Mouse (Mus musculus) megakaryocyte, embryonic 14.5 days (primary cell): ENCODE data around the gene Pilra. TPM values are rescaled to one million over a fixed set of nuclear protein-coding genes. Genes with fewer than 3 reads are reported as not detected.

Experiments
- H3K27me3 ChIP-seq: replicated peaks from 2 replicates; pipeline ENCODE3; 2012; ENCODE audit warnings: inconsistent platforms
- H3K36me3 ChIP-seq: replicated peaks from 2 replicates; pipeline ENCODE3; 2012; ENCODE audit warnings: low read length, inconsistent platforms, mixed read lengths
- H3K4me1 ChIP-seq: 2 replicates; pipeline ENCODE4 v1.6.1; 2012; ENCODE audit warnings: inconsistent platforms
- H3K4me3 ChIP-seq: replicated peaks from 2 replicates; pipeline ENCODE3; 2012; ENCODE audit warnings: moderate library complexity, mild to moderate bottlenecking, inconsistent platforms
- H3K9me3 ChIP-seq: 2 replicates; pipeline ENCODE4 v1.6.1; 2012; ENCODE audit warnings: inconsistent platforms
- FLI1 ChIP-seq: IDR thresholded peaks from 2 replicates; pipeline ENCODE4 v1.6.1; 2012; ENCODE audit warnings: low read length, inconsistent platforms, mixed read lengths
- GATA1 ChIP-seq: IDR thresholded peaks from 3 replicates; pipeline ENCODE4 v1.6.1; 2012; ENCODE audit warnings: mixed read lengths, low read length, inconsistent platforms, borderline replicate concordance
- polyA plus RNA-seq: library from polyadenylated mRNA; stranded (reverse); fragments of >175 nt; gene quantifications from 2 replicates; pipeline ENCODE4 v1.2.3, GENCODE M21; 2012; ENCODE audit warnings: low replicate concordance; ENCODE audit not compliant: insufficient read depth

Pilra gene
- polyA plus RNA-seq, 1 experiment = 1.1 TPM

DNA sequence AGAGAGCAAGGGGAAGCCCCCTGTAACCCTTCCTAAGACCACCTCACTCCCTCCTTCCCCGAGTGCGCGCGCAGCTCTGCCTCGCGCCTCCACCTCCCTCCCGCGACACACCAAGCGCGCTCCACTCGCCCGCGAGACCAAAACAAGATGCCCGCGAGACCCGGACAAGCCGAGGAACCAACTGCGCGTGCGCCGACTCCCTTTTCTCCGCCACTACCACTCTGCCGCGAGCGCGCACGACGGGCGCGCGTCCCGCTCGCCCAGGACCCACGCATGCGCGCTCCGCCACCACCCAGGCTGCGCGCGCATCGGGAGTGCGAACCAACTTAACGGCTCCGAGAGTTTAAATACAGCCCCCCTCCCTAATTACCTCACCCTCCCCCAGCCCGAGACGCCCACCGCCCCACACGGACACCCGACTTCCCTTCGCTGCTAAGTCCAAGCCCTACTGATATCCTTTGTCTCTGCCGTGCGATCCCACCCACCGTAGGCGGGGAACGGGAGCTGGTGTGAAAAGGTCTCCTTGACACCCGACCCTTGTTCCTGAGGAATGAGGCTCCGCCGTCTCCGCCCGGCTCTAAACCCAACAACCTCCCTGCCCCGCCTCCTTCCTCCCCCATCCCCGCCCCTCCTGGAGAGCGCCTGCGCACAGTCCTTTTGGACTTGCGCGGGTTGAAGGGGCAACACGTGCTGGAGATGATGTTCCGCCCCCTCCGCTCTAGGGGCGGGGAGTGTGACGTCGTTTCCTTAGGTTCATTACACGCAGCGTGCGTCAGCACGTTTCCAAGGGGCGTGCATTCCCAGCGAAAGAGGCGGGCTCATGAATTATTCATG lies 49.8 kb downstream of the Pilra start:
- peaks cover 38% of the 10 kb centered on the region for H3K36me3 ChIP-seq
- peak overlapping the region; percentile 95 for H3K4me3 ChIP-seq
- H3K9me3 ChIP-seq = no peaks in the 10 kb centered on the region
- peaks cover 48% of the 10 kb centered on the region for H3K4me1 ChIP-seq
- H3K27me3 ChIP-seq = no peaks in the 10 kb centered on the region
- TF ChIP-seq GATA1 (no peak), FLI1 (no peak)

DNA sequence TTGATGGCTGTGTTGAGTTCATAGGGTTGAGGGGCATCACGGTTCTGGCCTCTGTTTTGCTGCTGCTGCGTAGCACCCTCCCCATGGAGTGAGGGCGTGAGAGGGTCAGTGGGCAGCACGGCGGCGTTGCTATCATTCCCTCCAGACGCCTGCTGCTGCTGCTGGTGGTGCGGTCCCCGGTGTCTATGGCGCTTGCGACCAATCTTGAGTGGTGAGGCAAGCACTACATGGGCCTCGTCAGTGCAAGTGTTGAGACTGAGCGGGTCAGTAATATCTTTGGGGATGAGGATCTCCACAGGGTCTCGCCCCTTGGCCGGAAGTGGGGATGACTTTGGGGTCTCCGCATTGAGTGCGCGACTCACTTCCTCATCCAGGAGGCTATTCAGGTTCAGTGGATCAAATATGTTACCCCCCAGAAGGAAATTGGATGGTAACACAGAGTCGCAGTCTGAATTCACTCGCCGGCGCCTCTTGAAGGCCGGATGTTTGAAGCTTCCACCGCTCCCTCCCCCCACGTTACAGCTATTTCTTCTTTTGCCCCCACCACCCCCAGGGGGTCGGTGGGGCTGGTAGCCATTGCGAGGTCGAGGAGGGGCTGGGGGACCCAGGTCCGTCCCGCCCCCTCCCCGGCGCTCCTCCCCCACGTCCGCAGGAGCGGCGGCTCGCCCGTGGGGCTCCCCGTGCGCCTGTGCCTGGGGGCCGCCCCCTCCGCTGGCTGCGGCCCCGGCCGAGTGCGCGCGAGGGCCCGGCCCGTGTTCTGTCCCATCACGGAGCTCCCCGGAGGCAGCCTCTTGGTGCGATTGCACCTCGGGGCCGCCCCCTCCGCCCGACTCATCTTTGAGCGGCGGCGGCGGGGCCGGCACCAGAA lies 50.7 kb downstream of the Pilra start:
- H3K27me3 ChIP-seq = no peaks in the 10 kb centered on the region
- peak overlapping the region; percentile 95 for H3K4me3 ChIP-seq
- peaks cover 47% of the 10 kb centered on the region for H3K36me3 ChIP-seq
- no peaks in the 10 kb centered on the region for H3K9me3 ChIP-seq
- TF ChIP-seq GATA1 (no peak), FLI1 (no peak)
- H3K4me1 ChIP-seq = peaks cover 54% of the 10 kb centered on the region

DNA sequence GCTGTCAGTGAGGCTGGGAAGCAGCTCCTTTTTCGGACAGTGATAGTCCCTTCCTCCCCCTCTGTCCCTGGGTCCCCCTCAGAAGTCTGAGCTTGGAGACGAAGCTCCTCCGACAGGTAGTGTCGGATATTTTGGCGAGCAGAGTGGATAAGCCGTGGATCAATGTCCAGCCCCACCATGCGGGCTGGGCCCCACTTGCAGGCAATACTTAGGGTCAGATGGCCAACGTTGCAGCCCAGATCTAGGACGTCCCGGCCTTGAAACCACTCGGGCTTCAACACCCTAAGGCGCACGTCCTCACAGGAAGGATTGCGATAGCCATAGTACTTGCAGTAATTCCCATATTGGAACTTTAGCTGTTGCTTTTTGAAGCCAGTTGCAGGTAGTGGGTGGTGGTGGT lies 51.5 kb downstream of the Pilra start:
- H3K9me3 ChIP-seq = no peaks in the 10 kb centered on the region
- H3K36me3 ChIP-seq = peaks cover 52% of the 10 kb centered on the region
- H3K4me1 ChIP-seq = peaks cover 63% of the 10 kb centered on the region
- no peaks in the 10 kb centered on the region for H3K27me3 ChIP-seq
- TF ChIP-seq GATA1 = no peak
- no peak for TF ChIP-seq FLI1
- H3K4me3 ChIP-seq = peak overlapping the region; percentile 95

DNA sequence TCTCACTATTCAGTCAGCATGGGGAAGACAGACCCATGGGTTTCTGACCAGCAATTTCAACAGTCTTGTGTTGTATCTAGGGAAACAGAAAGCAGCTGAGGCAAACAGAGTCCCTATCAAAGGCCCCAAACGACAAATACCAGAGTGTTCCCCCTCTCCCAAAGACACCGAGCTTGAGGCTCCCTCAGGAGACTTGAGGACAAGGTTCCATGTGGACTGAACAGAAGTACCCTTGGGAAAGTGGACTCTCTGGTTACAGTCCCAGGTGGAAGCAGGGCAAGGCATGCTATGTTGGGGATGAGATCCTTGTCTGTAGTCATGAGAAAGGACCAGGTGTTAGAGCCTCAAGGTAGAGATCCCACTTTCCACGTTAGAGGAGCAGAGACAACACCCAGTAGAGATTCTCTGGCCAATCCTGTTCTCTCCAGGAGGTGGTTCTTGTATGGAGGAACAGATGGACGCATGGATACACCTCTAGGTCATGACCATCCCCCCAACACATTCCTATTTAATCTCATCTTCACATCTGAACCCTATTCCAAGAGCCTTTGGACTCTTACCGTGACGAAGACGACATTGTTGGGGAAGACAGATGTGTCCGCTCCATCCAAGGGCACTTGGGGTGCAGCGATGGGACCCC lies 52.1 kb downstream of the Pilra start:
- Histone ChIP-seq H3K27me3 (no peaks in the 10 kb centered on the region), H3K36me3 (peaks cover 52% of the 10 kb centered on the region), H3K4me1 (peaks cover 66% of the 10 kb centered on the region), H3K9me3 (no peaks in the 10 kb centered on the region), H3K4me3 (peak overlapping the region; percentile 95)
- TF ChIP-seq FLI1 (no peak), GATA1 (no peak)

DNA sequence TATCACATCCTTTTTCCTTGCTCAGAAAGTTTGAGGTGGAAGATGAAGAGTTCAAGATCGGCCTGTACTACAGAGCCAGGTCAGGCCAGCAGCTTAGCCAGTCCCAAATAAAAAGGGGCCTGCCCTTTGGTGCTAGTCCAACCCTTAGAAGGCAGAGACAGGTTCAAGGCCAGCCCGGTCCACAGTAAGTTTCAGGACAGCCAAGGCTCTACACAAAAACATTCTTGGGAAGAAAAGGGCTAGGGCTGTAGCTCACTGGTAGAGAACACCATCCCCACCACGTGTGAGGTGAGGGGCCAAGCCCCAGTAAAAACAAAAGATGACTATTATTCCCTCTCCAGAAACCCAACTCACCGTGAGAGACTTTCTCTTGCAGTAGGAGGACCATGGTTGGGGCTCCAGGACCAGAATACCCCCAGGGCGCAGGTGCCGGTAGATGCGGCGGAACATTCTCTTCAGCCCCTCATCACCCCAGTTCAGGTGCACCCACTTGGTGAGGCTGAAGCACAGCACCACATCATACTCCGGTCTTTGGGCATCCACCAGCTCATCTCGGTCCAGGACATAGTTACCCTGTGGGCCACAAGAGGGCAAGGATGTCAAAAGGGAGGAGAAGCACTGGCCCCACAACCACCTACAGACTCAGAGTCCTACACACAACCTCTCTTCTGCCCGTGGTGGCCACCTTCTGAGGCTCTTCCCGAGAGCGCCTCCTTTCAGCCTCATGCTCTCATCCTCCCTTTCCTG lies 53.1 kb downstream of the Pilra start:
- H3K9me3 ChIP-seq = no peaks in the 10 kb centered on the region
- H3K4me3 ChIP-seq = peak overlapping the region; percentile 76
- H3K27me3 ChIP-seq = no peaks in the 10 kb centered on the region
- TF ChIP-seq FLI1 (no peak), GATA1 (no peak)
- H3K4me1 ChIP-seq = peaks cover 67% of the 10 kb centered on the region
- peaks cover 52% of the 10 kb centered on the region for H3K36me3 ChIP-seq

DNA sequence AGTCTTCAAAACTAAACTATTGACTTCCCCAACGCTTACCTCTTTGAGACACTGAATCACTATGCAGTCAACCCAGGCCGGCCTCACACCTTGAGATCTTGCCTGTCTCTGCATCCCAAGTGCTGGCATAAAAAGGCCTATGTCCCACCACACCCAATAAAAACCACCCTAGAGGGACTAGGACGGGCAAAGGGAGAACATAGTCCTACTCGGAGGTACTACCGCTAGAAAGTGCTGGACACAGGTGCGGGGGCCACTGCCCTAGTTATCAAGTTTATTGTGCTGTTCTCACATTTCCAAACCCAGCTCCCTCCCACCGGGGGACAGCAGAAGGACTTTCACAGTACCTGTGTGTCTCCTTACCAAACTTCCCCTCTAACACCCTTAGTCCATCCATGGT lies 54.4 kb downstream of the Pilra start:
- Histone ChIP-seq H3K4me1 (peaks cover 74% of the 10 kb centered on the region), H3K4me3 (no peak overlapping the region), H3K36me3 (peaks cover 52% of the 10 kb centered on the region), H3K27me3 (no peaks in the 10 kb centered on the region), H3K9me3 (no peaks in the 10 kb centered on the region)
- TF ChIP-seq GATA1 (no peak), FLI1 (no peak)

DNA sequence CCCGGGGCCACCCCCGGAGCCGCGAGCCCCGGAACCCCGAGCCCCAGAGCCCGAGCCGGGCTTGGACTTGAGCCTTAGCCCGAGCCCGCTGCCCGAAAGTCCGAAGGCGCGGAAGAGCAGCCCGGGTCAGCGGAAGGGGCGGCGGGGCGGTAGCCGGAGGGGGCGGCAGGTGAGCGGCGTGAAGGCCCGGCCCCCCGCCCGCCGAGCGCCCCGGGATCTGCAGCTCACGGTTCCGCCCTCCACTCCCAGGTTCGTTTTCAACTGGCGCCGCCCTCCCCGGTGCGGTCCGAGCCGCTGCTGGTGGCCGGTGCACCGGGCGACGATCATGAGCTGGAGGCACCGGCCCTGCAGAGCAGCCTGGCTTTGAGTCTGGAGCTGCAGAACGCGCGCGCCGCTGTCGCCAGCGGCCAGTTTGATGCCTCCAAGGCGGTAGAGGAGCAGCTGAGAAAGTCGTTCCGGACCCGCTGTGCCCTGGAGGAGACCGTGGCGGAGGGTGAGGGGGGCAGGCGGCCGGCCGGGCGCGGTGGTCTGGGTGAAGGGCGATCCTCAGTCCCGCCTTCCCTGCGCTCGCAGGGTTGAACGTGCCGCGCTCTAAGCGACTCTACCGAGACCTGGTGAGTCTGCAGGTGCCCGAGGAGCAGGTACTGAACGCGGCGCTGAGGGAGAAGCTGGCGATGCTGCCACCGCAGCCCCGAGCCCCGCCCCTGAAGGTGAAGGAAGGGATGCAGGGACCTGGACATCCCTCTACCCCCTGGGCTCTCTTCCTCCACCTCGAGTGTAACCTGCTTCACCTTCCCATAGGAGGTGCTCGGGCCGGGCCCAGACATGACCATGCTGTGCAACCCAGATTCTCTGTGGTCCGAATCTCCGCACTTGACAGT lies 56.8 kb downstream of the Pilra start:
- H3K4me3 ChIP-seq = peak overlapping the region; percentile 93
- peaks cover 73% of the 10 kb centered on the region for H3K4me1 ChIP-seq
- H3K9me3 ChIP-seq = no peaks in the 10 kb centered on the region
- H3K36me3 ChIP-seq = peaks cover 46% of the 10 kb centered on the region
- TF ChIP-seq FLI1 = no peak
- H3K27me3 ChIP-seq = no peaks in the 10 kb centered on the region

DNA sequence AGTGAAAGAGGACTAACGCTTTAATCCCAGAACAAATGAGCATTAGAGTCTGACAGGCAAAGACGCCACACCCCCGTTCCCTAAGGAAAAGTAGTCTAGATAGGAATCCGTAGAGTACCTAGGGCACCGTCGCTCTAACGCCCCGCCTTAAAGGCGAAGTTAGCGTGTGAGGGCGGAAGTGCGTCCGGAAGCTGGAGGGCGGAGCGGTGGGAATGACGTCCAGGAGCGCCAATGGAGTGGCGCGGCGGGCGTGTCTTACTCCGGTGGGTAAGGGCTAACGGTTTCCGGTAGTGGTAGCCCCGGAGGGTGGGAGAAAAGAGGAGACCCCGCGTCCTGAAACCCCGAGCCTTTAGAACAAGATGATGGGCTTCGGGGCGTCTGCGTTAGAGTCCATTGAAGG lies 57.4 kb downstream of the Pilra start, which contains the start of gene Ppp1r35:
TSS of gene Ppp1r35 (plus strand) at position 215 of the 400 bp plus-strand sequence.
- peak within 1 kb of the TSS; percentile 93 for H3K4me3 ChIP-seq
- no peaks in the 10 kb centered on the region for H3K27me3 ChIP-seq
- H3K4me1 ChIP-seq = peaks cover 66% of the 10 kb centered on the region
- H3K36me3 ChIP-seq = peaks cover 40% of the 10 kb centered on the region
- TF ChIP-seq GATA1 (no peak), FLI1 (peak; percentile 61; the same call in 1 of the 2 replicates)
- no peaks in the 10 kb centered on the region for H3K9me3 ChIP-seq
